Mouse (Mus musculus) neural tube, postnatal 0 days (tissue): ENCODE results near the gene Trabd. TPM values are rescaled to one million over a fixed set of nuclear protein-coding genes. Genes with fewer than 3 reads are reported as not detected.

Source experiments
- polyA plus RNA-seq: library from polyadenylated mRNA; unstranded; fragments of >200 nt; fragmentation: Nextera tagmentation; extraction: Ambion mirVana; gene quantifications from 2 replicates; pipeline ENCODE4 v1.2.1, GENCODE M21; 2015

The Trabd gene
- 29.1 and 35.5 TPM in 2 replicates for polyA plus RNA-seq

DNA sequence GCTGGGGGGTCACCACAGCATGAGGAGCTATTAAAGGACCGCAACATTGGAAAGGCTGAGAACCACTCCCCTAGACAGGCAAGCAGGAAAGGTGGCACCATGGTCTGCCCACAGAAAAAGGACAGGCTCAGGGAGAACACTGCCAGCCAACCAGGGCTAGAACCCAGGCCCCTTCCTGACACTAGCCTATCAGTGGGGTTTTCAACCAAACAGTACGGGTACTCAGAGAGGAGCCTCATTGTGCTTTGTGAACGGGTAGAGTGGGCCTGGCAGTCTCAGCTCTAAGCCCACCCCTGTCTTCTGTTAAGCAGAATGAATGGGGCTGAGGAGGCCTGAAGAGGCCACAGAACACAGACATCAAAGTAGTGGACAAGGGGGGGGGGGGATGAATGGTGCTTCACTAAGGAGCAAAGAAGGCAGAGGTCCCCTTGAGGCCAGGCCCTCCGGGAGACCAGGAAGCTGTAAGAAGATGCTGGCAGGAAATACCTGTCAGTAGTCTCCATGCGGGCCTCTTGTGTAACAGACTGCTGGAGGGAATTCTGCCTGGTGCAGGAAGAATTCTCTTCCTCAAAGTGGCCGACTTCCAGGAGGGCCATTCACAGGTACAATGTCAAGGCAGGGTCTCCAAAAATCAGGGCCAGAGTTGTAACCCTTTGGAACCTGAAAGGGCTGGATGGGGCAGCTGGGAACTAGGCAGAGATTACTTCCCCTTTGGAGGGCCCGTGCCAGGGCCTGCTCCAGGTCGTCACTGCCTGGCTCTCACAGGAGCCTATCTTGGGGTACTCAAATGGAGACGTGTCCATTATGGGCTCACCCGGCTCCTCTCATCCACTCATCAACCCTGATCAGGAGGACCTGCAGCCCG lies at the start of gene Trabd:
TSS of gene Trabd (plus strand) at position 512 of the 865 bp plus-strand sequence.

DNA sequence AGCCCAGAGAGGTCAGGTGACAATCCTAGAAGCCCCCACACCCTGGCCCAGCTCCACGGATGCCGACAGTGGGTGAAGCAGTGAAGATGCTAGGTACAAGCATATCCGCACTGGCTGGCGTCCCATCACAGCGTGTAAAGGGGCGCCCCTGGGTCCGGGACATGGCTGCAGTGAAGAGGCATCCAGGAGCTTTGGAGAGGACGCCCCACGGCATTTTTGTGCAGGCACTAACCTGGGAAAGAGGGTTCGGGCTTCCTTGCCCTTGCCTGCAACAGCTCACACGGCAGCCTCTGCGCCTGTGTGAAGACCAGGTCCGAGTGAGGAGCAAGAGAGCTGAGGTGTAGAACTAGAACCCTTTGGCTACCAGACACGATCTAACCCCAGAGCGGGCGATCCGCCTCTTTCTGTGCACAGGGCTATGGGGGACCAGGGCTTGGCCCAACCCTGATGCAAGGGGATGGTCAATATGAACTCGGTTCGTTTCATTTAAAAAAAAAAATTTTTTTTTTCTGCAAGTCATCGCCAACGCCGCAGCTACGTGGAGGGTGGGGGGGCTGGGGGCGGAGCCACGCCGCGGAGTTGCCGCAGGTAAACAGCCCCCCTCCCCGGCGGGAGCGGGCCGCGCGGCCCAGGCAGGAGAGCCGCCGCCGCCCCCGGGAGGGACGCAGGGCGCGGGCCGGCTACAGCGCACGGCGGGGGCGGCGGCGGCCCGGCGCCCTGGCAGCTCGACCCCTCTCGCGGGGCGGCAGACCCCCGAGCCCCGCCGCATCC lies 15.6 kb upstream of the Trabd start, which contains the start of gene Panx2:
TSS of gene Panx2 (plus strand) at position 574 of the 771 bp plus-strand sequence.

DNA sequence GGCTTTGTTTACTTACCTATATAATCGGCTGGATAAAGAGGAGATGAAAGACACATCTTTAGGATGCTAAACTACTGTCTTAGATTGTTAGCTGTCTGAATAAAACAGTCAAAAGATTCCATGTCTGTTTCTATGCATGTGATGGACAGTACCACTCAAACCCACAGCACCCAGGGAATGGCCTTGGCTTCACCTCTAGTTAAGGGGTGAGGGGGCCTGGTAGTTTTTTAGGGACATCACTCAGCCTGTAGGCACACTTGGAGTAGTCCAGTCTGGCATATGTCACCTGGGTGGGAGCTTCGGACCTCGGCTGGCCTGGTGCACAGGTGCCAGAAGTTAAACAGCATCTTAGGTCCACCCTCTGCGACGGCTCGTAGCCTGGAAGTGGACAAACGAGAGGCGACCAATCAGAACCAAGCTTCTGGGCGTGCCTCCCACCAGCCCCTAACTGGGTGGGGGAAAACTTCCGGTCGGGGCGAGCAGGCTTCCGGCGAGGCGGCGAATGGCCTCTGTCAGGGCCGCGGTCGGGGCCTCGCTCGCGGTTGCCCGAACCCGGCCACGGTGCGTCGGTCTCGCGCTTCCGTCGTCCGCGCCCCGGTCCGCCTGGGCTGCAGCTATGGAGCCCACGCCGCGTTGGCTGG lies 13.8 kb downstream of the Trabd start, which contains the start of gene Selenoo:
TSS of gene Selenoo (plus strand) at position 478 of the 641 bp plus-strand sequence.

DNA sequence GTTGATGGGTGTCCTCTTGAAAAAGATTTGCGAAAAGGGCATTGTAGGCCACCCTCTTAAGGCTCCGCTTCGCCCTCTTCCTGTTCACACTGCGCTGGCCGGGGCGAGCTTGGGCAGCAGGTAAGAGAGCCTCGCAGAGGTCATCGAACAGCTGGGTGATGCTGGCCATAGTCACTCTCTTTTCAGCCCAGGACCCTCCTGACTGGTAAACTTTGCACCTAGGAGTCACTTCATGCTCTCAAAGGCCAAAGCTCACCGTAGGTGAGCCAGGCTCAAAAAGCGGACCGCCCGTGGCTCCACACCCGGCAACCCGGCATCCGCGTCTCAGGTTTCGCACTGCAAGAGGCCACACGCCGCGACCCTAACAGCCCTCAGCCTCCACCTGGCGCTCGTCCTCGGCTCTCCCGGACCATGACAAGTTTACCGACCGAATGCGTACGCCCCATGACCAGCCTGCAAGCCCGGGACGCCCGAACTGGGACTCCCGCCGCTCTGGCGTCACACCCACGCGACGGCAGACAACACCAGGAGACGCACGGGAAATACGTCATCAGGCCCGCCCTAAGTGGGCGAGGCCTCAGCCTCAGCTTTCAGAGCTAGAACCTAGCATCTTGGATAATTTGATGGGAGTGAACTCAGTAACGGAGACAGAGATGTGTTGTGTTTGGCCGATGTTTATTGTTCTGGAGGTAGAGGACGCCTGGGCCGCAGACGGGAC lies 47.9 kb downstream of the Trabd start, which contains the start of gene Tubgcp6:
TSS of gene Tubgcp6 (minus strand) at position 464 of the 718 bp plus-strand sequence.

DNA sequence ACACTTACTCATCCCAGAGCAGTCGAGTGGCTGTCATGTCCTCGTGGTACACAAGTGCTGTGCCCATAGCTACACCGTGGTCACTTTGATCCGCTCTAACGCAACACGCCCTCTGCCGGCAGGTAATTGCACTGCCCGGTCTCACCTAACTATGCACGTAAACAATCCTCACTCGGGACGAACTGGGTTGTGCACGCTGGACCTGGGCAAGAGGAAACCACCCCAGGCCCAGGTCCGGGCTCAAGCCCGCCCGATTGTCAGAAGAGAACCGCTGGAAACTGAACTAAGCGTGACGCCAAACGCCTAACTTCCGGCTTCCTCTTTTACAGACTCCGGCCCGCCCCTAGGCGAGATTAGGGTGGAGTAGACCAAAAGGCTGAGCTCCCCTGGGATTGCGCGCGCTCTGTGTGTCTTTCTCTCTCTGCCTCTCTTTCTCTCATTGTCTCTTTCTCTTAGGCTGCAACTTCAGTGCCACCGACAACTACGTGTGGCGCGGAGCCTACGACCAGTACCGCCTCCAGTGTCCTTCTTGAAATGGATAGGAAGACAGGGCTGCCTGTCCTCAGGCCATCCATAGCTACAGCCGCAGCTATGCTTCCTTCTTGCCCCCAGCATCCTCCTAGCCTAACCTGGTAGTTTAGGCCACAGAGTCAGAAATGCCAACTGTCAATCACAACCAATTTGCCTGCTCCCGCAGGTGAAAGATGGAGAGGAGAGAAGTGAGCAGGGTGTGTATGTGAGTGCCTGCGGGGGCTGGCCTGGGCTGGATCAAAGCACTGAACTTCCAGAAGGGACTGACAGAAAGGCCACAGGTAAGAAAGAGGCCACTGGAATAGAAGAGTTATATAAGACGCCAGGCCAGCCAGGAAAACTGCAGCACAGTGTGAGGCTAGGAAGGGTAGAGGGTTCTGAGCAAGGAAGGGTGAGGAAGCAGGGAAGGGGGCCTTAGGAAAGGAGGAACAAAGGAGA lies 53.7 kb downstream of the Trabd start, which contains the start of gene Hdac10:
TSS of gene Hdac10 (minus strand) at position 319 of the 969 bp plus-strand sequence.

Other genes starting within 250 kb of the Trabd start
- 73.8 and 74.6 TPM in 2 replicates for gene Pim3, start 212.9 kb upstream of the Trabd start, polyA plus RNA-seq
- gene Ttll8, start 120.7 kb upstream of the Trabd start, polyA plus RNA-seq, result 0.19 and 0.23 TPM in 2 replicates
- 67.4 and 69.0 TPM in 2 replicates for gene Mlc1, start 96.1 kb upstream of the Trabd start, polyA plus RNA-seq
- not detected in 2 replicates for gene Mov10l1, start 92.2 kb upstream of the Trabd start, polyA plus RNA-seq
- gene Panx2, start 15.4 kb upstream of the Trabd start, polyA plus RNA-seq, result 13.4 and 14.9 TPM in 2 replicates
- gene Selenoo, start 14.0 kb downstream of the Trabd start, polyA plus RNA-seq, result 21.0 and 22.3 TPM in 2 replicates
- 8.1 and 13.9 TPM in 2 replicates for gene Tubgcp6, start 48.0 kb downstream of the Trabd start, polyA plus RNA-seq
- 19.1 and 23.8 TPM in 2 replicates for gene Hdac10, start 53.6 kb downstream of the Trabd start, polyA plus RNA-seq
- 4.0 and 5.5 TPM in 2 replicates for gene Mapk12, start 65.6 kb downstream of the Trabd start, polyA plus RNA-seq
- 12.0 and 15.0 TPM in 2 replicates for gene Mapk11, start 74.5 kb downstream of the Trabd start, polyA plus RNA-seq
- 40.8 and 51.5 TPM in 2 replicates for gene Plxnb2, start 105.7 kb downstream of the Trabd start, polyA plus RNA-seq
- 58.4 and 74.1 TPM in 2 replicates for gene Dennd6b, start 121.4 kb downstream of the Trabd start, polyA plus RNA-seq
- 65.8 and 68.3 TPM in 2 replicates for gene Ppp6r2, start 136.4 kb downstream of the Trabd start, polyA plus RNA-seq
- 74.8 and 96.2 TPM in 2 replicates for gene Sbf1, start 240.2 kb downstream of the Trabd start, polyA plus RNA-seq
- not detected in 2 replicates for gene Adm2, start 247.6 kb downstream of the Trabd start, polyA plus RNA-seq